Mouse (Mus musculus) inflammation-experienced regulatory T-cells, adult 6 months (primary cell): ENCODE data around the gene Camk2n1. TPM values are rescaled to one million over a fixed set of nuclear protein-coding genes. Genes with fewer than 3 reads are reported as not detected.

Source experiments
- polyA plus RNA-seq, 3 experiments: library from polyadenylated mRNA; unstranded; fragments of 100-300 nt; shearing (Covaris generic); gene quantifications; one replicate each; pipeline ENCODE4 v1.2.1; 2017

Camk2n1 gene
- polyA plus RNA-seq, 3 experiments from 2014 or later: 1.0 to 2.1 (median 1.2) TPM

Other genes with a start within 250 kb of the Camk2n1 start
- gene Hp1bp3, start 238.0 kb upstream of the Camk2n1 start, polyA plus RNA-seq: 100 to 1,000 TPM; 144 to 154 (median 152) TPM
- under 1 TPM; 0.16 to 0.53 (median 0.21) TPM for gene Sh2d5, start 203.9 kb upstream of the Camk2n1 start, polyA plus RNA-seq
- not detected for gene Kif17, start 203.9 kb upstream of the Camk2n1 start, polyA plus RNA-seq
- 100 to 1,000 TPM; 101 to 118 (median 104) TPM for gene Ddost, start 149.6 kb upstream of the Camk2n1 start, polyA plus RNA-seq
- 10 to 100 TPM in 2 of 3 experiments, 1 to 10 TPM in 1; 6.0 to 24.7 (median 10.8) TPM for gene Pink1, start 128.0 kb upstream of the Camk2n1 start, polyA plus RNA-seq
- not detected for gene Cda, start 86.3 kb upstream of the Camk2n1 start, polyA plus RNA-seq
- gene Fam43b, start 57.8 kb upstream of the Camk2n1 start, polyA plus RNA-seq: not detected
- 10 to 100 TPM; 11.9 to 16.6 (median 14.9) TPM for gene Mul1, start 19.6 kb upstream of the Camk2n1 start, polyA plus RNA-seq
- not detected for gene Vwa5b1, start 181.6 kb downstream of the Camk2n1 start, polyA plus RNA-seq